Mouse (Mus musculus): ENCODE measurements around the gene Tnnc2.

The Tnnc2 gene

DNA sequence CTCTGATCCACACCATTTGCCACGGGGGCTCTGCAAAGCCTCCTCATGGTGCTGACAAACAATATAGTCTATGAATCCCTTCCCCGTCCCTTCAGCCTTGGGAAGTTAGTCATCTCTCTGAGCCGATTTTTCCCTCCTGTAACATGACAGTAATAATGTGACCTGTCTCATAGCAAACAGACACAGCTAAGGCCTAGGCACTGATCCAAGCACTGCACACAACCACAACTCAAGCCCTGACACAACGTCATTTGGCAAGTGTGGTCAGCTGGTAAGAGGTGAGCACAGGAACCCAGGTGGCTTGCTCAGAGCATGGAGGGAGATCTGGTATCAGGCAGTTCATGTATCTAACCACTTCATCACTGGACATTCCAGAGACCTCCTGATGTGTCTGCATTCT lies 16.1 kb upstream of the Tnnc2 start:
- DNase-seq (ENCODE audit: low spot score): no peak

DNA sequence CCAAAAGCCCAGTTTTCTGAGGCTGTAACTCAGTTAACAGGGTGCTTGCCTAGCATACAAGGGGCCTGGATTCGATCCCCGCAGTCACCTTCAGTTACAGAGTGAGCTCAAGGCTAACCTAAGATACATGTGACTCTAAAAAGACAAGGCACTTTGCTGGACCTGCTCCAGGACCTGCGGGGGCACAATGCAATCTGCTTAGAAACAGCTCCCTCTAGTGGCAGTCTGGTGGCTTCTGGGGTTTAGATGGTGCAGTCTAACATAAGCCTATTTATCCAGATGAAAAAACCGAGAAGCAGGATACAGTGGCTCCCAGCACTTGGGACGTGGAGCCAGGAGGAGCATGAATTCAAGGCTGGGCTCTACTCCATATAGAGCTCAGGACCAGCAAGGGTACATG lies 14.5 kb upstream of the Tnnc2 start:
- DNase-seq (ENCODE audit: low spot score): peak; percentile 93

DNA sequence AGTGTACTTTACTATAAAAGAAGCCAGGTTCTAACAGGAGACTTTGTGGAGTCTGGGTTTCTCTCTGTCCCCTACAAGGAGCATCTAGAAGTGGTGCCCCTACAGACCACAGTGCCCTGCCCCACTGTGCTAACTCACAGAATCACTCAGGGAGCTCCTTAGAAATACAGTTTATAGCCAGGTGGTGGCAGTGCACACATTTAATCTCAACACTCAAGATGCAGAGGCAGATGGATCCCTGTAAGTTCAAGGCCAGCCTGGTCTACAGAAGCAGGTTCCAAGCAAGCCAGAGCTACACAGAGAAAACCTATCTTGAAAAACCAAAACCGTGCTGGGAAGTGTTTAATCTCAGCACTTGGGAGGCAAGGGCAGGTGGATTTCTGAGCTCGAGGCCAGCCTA lies 14.0 kb upstream of the Tnnc2 start:
- DNase-seq (ENCODE audit: low spot score): peak; percentile 27

DNA sequence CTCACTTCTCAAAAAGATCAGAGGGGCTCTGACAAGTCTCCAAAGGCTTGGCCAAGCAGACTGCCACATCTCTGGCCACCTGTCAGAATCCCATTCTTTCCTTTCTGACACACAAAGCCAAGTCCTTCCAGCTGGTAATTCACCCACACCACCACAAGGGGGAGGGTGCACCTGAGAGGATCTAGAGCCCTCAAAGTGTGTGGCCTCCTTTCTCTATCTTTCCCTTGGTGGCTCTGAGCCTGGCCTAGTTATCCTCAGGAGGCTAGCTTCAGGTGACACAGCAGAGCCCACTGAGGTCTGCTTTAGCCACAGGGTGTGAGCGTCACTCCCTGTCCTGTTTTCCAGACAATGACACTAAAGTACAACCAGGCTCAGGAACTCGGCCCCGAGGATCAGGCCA lies 13.5 kb upstream of the Tnnc2 start:
- DNase-seq (ENCODE audit: low spot score): peak; percentile 77

DNA sequence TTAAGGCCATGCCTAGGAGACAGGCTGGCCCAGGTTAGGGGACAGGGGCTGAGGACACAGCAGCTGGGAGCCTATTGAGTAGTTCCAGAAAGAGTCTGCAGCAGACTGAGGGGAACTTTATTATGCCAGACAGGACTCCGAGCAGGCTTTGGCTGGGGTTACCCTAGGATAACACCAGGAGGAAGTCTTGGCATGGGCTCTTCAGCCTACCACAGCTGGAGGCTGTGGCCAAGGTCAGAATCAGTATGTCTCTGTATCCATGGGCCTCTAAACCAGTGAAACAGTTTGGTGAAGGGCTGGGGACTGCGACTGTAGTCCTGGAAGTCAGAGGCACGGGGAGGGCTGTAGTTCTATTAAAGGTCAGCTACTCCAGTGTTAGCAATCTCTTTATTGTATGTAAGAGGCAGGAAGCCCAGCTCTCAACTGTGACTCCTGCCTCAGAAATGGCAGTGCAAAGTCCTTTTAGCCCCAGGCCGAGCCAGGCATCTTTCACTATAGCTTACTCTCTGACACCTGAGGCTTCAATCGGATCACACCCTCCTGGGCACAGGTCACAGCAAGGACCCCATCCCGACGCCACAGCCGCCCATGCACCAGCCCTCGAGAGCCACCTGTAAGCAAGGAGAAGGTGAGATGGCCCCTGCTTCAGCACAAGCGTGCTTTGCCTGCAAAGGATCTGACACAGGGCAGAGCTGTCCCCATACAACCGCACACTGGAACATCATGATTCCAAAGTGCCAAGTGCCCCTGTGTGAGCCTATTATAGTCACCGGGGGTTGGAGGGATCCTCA lies 12.8 kb upstream of the Tnnc2 start:
- DNase-seq (ENCODE audit: low spot score): no peak

DNA sequence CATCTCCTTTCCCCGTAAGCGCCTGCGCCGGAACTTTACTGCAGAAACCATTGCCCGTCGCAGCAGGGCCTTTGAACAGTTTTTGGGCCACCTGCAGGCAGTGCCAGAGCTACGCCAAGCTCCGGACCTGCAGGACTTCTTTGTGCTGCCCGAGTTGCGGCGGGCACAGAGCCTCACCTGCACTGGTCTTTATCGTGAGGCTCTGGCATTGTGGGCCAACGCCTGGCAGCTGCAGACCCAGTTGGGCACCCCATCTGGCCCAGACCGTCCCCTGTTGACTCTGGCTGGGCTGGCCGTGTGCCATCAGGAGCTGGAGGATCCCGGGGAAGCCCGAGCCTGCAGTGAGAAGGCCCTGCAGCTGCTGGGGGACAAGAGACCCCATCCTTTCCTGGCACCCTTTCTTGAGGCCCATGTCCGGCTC lies 12.1 kb upstream of the Tnnc2 start:
- no peak for DNase-seq (ENCODE audit: low spot score)

DNA sequence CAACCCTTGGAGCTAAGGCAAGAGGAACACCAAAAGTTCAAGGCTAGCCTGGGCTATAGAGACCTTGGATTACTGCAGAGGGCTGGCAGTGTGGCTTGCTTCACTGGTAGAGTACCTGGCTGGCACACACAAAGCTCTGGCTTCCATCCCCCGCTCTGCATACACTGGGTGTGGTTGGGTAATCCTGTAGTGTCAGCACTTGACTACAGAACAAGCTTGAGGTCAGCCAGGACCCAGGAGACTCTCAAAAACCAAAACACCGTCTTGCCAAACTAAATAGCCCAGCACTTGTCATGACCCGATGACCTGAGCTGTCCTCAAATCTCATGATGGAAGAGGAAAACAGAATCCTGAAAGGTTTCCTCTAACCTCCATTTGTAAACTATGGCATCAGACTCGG lies 10.7 kb upstream of the Tnnc2 start:
- DNase-seq (ENCODE audit: low spot score): no peak

DNA sequence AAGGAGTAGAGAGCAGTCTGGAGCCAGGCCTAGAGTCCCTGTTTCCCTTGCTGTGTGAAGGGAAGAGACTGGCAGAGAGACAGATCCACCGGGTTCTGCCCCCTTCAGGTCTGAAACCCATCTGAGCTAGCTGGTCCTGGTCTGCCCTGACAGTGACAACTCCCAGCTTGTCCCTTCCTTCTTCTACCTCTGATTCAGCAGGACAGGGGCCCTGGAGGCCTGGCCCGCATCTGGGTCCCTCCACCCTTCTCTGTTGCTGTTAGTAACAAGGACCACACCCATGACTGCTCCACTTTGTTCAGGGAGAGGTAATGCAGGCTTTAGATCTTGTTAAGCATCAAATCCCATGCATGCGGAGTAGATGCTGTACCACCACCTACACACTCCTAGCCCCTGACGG lies 8.6 kb upstream of the Tnnc2 start:
- no peak for DNase-seq (ENCODE audit: low spot score)

DNA sequence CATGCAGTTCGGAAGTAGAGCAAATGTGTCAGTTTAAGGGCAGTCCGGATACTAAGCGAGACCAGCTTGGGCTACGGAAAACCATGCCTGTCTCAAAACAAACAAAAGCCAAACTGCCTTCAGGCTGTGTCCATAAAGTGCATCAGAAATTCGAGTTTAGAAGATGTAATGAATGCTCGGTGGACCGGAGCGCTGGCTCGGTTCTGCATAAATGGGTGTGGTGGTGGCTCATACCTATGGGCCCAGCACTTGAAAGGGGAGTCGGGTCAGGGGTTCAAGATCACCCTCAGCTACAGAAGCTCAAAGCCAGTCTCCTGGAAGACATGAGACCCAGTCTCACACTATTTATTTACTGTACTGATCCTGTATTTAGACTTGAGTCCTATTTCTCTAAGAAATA lies 8.0 kb upstream of the Tnnc2 start:
- no peak for DNase-seq (ENCODE audit: low spot score)

DNA sequence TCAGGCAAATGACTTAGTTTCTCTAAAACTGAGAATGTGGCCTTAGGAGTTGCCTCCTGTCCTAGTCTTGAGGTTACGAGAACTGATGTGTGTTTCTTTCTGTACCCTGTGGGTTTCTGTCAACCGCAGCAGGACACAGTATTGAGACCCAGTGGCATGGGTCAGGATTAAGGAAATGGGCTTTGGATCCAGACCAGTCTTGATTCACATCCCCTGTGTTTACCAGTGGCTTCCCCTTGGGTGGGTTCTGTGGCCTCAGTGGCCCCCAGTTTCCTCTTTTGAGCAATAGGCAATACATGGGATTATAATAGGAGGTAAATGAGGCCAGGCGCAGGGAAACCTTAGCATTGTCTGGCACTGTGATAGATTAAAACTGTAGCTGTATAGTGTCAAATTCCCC lies 7.3 kb upstream of the Tnnc2 start:
- DNase-seq (ENCODE audit: low spot score): no peak

DNA sequence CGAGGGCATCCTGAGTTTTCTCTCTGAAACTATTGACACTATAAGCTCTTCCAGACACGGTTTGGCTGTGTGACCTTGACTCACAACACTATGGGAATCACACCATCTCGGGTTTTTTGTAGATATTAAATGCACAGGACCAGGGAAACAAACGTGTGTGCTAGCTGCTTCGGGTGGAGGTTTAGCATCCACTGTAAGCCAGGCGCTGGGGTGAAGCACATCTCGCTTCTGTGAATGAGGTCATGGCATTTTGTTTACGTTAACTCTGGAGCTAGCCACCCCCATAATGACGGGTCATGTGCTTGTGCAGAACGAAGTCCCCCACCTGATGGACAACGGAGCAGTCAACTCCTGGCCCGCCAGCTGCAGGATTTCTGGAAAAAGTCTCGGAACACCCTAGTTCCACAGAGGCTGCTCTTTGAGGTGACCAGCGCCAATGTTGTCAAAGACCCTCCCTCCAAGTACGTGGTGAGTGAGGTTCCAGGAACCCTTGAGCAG lies 6.7 kb upstream of the Tnnc2 start:
- DNase-seq (ENCODE audit: low spot score): no peak

DNA sequence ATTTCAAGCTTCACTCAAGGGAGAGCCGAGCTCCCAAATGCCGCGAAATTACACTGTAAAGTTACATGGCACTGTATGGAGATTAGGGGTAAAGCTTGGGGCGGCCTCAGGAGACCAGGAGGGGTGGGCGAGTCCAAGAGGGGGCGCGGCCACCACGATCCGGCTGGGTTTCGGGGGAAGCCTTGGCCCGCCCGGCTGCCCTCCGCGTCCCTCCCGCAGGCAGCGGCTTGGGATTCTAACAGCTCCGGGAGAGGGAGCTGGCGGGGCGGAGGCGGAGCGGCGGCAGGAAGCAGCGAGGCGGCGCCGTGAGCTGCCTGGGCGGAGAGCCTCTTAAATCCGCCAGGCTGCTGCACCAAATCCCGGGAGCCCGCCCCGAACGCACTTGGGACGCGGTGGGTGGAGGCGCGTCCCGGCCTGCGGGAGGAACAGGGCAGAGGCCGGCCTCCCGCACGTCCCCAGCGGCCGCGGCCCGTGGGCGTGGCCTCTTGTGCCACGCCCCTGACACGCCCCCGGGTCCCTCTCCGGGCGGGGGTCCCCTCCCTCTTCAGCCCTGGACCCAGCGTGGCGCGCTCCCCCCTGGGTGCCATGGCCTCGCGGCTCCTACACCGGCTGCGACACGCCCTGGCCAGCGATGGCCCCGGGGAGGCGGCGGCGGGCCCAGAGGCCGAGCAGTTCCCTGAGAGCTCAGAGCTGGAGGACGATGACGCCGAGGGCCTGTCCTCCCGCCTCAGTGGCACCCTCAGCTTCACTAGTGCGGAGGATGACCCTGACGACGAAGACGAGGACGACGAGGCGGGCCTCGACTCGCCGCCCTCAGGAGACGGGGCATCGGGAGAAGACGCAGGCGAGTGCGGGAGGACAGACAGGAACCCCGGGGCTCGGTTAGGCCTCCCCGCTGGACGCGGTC lies 6.0 kb upstream of the Tnnc2 start, which contains the start of gene Snx21:
TSS of gene Snx21 (plus strand) at position 343 of the 907 bp plus-strand sequence.
- peak; percentile 89 for DNase-seq (ENCODE audit: low spot score)

DNA sequence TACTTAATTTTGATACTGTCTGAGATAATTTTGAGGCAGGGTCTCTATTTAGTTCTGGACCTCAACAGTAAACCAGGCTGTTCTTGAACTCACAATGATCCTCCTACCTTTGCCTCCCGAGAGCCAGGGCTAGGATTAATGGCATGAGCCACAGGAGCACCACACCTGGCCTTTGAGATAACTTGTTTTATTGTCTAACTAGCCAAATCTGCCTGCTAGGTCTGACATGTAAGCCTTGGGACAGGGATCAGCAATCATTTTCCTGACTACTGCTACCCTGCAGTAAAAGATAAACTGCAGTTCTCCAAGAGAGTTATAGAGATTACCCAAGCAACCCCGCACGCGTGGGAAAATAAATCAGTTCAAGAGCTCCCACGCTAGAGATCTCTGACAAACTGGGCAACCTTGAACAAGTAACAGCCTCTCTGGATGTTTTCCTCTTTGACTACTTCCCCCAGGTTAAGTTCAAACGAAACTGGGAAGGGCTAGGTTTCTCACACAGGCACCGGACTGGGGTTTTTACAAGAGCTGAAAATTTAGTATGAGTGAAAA lies 5.2 kb upstream of the Tnnc2 start:
- no peak for DNase-seq (ENCODE audit: low spot score)

DNA sequence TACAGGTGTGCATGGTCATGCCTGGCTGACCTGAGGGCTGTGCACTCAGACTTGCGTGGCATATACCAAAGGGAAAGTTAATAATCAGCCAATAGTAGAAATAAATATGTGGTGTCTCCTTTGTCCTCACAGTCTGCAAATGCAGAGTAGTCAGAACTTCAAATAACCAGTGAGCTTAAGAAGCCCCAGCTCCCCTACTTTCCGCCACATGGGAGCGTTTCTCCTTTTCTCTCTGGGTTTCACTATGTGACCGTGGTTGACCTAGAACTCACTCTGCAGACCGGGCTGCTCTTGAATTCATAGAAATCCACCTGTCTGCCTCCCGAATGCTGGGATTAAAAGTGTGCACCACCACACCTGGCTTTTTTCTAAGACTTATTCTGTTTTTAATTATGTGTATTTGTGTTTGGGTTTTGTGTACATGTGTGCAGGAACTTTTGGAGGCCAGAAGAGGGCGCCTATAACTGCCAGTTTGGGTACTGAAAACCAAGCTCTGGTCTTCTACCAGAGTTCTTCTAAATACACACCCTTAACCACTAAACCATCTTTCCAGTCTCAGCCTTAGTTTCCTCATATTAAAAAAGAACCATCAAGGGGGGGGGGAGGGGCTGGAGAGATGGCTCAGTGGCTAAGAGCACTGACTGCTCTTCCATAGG lies 4.3 kb upstream of the Tnnc2 start:
- peak; percentile 38 for DNase-seq (ENCODE audit: low spot score)

DNA sequence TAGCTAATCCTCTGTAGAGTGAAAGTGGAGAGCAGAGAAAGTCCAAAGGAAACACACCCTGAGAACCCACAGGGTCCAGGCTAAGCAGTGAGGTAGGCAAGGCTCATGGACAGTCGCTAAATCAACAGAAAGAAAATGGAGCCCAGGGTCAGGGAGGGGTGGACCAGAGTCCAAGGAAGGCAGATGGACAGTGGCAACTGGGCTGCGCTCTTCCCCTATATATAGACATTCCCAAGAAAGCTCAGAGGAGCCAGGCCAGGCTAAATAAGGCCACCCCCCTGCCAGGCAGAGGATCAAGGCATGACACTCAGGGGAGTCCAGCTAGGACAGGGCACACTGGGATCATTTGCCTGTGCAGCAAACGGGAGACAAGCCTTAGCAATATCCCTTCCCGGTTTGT lies 2.1 kb upstream of the Tnnc2 start:
- no peak for DNase-seq (ENCODE audit: low spot score)

DNA sequence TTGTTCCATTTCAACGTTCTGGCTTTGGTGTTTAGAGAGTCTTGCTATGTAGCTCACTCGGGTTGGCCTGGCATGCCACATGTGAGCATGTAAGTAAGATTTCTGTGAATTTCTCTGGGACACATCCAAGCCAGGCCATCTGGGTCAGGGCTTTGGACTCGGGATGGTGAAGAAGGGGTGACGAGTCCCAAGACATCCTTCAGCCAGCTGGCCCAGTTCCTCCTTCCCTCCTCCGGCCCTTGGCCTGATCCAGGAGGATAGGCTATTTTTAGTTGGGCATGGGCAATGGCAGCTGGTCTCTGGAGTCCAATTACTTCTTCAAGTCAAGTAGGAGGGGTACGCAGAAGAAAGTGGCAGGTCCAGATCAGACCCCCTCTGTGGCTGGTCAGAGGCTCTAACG lies 958 bp downstream of the Tnnc2 start:
- DNase-seq (ENCODE audit: low spot score): no peak

DNA sequence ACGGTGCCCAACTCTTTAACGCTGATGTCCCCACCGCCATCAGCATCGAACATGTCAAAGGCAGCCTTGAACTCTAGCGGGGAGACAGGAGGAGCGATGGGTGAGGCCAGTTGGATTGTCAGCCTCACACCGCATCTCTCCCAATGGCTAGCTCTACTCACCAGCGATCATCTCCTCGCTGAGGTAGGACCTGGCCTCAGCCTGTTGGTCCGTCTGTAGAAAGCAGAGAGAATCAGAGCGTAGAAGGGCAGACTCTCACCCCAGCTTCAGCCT lies 1.8 kb downstream of the Tnnc2 start:
- DNase-seq (ENCODE audit: low spot score): no peak

DNA sequence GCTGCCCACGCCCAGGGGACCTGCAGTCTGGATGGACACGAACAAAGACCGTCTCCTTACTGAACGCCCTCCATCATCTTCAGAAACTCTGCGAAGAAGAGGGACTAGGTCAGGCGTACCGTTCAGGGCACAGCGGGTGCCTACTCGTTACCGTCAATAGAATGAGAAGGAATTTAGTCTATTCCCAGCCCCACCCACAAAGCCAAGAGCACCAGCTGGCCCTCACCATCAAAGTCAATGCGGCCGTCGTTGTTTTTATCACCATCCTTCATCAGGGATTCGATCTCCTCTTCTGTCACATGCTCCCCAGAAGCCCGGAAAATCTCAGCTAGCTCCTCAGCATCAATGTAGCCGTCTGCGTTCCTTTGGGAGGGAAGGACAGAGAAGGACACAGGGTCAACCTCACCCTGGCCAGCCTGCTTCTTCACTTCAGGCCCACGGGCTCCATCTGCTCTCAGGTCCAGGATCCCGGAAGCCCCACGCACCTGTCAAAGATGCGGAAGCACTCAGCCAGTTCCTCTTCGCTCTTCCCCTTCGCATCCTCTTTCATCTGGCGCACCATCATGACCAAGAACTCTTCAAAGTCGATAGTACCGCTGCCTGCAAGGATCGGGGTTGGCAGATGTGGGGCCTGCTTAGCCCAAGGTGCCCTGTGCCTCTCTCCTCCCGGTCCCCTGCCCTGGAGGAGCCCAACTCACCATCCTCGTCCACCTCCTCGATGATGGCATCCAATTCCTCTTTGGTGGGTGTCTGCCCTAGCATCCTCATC lies 2.3 kb downstream of the Tnnc2 start:
- DNase-seq (ENCODE audit: low spot score): no peak

DNA sequence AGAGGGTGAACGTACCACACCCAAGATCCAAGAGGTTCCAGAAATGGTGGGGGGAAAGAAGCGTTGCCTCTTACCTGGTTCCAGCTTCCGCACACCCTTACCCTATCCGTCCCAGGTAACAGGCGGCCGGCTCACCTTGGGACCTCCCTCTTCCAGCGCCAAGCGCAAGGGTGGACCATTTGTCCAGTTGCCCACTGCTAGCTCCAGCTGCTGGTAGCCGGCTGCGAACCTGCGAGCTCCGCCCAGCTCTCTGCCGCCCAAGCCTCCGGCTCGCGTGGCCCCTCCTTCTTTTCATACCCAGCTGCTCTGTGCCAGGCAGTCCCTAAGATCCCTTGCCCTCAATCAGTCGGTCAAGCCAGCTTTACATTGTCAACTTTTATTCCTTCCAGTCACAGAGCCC lies 3.0 kb downstream of the Tnnc2 start:
- DNase-seq (ENCODE audit: low spot score): no peak

DNA sequence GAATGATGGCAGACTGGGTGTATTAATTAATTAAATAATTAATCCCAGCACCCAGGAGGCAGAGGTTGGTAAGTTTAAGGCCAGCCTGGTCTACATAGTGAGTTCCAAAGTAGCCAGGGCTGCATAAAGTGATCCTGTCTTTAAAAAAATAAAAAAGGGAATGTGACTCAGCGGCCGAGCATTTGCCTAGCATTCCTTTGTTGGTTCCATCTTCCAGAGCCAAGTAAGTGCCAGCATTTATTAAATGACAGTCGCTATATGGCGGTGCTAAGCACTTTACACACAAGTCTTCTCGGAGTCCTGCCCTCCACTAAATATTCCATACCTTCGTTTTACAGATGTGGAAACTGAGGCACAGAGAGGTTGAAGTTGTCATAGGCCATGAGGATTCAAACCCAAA lies 3.6 kb downstream of the Tnnc2 start:
- no peak for DNase-seq (ENCODE audit: low spot score)

DNA sequence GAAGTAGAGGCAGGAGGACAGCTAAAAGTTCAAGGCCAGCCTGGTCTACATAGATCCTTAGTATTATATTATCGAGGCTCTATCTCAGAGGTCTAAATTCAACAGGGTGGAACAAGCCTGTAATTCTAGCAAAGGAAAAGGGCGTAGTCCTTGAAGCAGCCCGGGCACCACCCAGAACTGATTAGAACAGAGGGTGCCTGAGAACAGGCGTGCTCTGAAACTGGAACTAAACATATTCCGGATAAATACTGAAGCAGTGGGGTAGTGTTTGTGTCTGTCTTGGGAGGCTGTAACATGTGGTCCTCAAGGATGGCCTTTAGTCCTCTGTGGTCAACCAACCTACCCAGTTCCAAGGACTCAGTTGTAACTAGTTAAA lies 5.8 kb downstream of the Tnnc2 start:
- no peak for DNase-seq (ENCODE audit: low spot score)

Data from embryo, embryonic 10.5 days (tissue).